Mouse (Mus musculus): ENCODE data around the gene Ppm1l.

DNA sequence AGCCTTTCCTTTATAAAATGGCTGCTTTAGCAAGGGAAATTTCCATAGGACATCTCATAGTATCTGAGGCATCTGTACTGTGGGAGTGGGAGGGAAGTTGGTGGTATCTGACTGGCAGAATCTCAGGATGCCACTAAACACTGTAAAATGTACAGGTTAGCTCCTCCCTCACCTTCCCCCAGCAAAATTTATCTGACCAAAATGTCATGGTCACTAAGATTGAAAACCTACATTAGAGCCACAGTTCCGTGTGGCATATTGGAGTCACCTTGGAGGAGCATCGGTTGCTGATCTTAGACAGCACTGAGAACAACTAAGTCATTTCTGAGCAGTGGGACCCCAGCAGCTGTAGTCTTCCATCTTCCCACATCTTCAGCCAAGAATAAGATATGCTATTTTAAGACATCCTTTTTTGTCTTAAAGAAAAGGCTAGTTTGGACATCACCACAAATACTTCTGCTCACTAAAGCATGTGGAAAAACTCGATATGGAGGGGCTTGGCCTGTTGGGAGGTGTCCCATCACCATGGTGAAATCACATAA, 192.8 kb downstream of the Ppm1l start:
- TF ChIP-seq CTCF (conservative IDR thresholded peaks at IDR 0.05; ENCODE audit: low read length): no peak
- no peak for TF ChIP-seq POU5F1 (IDR thresholded peaks at IDR 0.05; ENCODE audit: borderline replicate concordance, low read length)
- no peak for TF ChIP-seq NANOG (IDR thresholded peaks at IDR 0.05; ENCODE audit: borderline replicate concordance, low read length)
